Mouse (Mus musculus) spleen, adult 2 months (tissue): ENCODE results near the gene Urgcp.

Source experiments
- CTCF ChIP-seq: fragments of 200-500 bp; IDR thresholded peaks from 2 replicates; pipeline ENCODE4 v1.5.1; 2011; ENCODE audit warnings: mild to moderate bottlenecking, inconsistent platforms; ENCODE audit not compliant: insufficient read depth, insufficient read length, insufficient replicate concordance; ENCODE audit errors: extremely low read depth
- POLR2A ChIP-seq: fragments of 200-500 bp; IDR thresholded peaks from 2 replicates; pipeline ENCODE4 v1.6.1; 2011; ENCODE audit warnings: low read depth, low read length, inconsistent platforms

- TF ChIP-seq CTCF (no peak), POLR2A (no peak)
Measured at GRCm38 (mm10) chr11:5780035-5780499, 17.9 kb upstream of the Urgcp start.
